Mouse (Mus musculus): ENCODE data around the gene Brd3. TPM values are rescaled to one million over a fixed set of nuclear protein-coding genes. Genes with fewer than 3 reads are reported as not detected.

Brd3 gene
- total and polyA plus RNA-seq, 3 experiments = 10.7 to 46.9 (median 38.7) TPM

- TF ChIP-seq SMC3 (IDR thresholded peaks at IDR 0.05; ENCODE audit: low read depth, low read length) = no peak
These were observed 69.2 kb downstream of the Brd3 start (continued) for GRCm38 (mm10) chr2:27438281-27438680.

DNA sequence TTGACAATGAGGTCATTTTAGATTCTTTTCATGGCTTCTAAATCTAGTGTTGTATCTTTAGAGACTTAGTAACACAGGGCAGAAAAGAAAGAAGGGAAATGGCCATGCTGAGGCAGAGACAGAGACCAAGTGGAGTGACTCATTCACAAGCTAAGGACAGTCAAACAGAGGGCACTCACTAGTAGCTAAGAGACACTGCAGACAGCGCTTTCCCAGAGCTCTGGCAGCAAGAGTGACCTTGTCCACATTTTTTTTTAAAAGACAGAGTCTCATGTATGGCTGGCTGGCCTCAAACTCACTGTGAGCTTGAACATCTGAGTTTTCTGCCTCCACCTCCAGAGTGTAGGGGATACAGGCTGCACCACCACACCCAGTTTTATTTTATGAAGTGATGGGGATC, 69.6 kb downstream of the Brd3 start:
- no peaks in the 10 kb centered on the region for H3K79me2 ChIP-seq (ENCODE audit: control insufficient read depth, insufficient read depth, low read length, poor library complexity)
- DNase-seq (ENCODE audit: low read depth, low spot score) = peak; percentile 34

GRCm38 (mm10) chr2:27432599-27432998, 74.9 kb downstream of the Brd3 start:
- Histone ChIP-seq H3K36me3 (ENCODE audit: control insufficient read depth in 1 of 2, insufficient read depth in 2 of 2, low read length in 2 of 2) (no peaks in the 10 kb centered on the region; a peak in 1 of 4 replicates), H3K9ac (ENCODE audit: control insufficient read depth, low read depth, low read length, poor library complexity, severe bottlenecking) (no peak overlapping the region), H3K9me3 (replicated peaks; ENCODE audit: insufficient read depth, low read length) (no peaks in the 10 kb centered on the region), H3K4me1 (ENCODE audit: control insufficient read depth in 1 of 2, insufficient read depth in 2 of 2, low read length in 2 of 2) (peaks cover 6 to 12% of the 10 kb centered on the region in 2 experiments), H3K27me3 (ENCODE audit: control insufficient read depth in 1 of 2, insufficient read depth in 2 of 2, low read length in 2 of 2) (no peaks in the 10 kb centered on the region), H3K27ac (ENCODE audit: control insufficient read depth, low read depth, low read length) (no peak overlapping the region), H3K4me3 (ENCODE audit: control insufficient read depth in 1 of 2, insufficient read depth in 1 of 2, low read depth in 2 of 2, low read length in 2 of 2) (no peak overlapping the region), H3K79me2 (ENCODE audit: control insufficient read depth, insufficient read depth, low read length, poor library complexity) (no peaks in the 10 kb centered on the region)
- DNase-seq (ENCODE audit: low read depth, low spot score) = peak; percentile 11
- TF ChIP-seq GATA1 (IDR thresholded peaks at IDR 0.05; ENCODE audit: low read depth, low read length) (peak; percentile 54; the same call in 1 of the 2 replicates), RCOR1 (IDR thresholded peaks at IDR 0.05; ENCODE audit: low read depth, low read length) (no peak), ZNF384 (IDR thresholded peaks at IDR 0.05; ENCODE audit: low read depth, low read length) (peak; percentile 85)

More for the DNA sequence above, 69.6 kb downstream of the Brd3 start:
- Histone ChIP-seq H3K4me1 (ENCODE audit: control insufficient read depth in 1 of 2, insufficient read depth in 2 of 2, low read length in 2 of 2) (peaks cover 8 to 21% of the 10 kb centered on the region in 2 experiments), H3K27ac (ENCODE audit: control insufficient read depth, low read depth, low read length) (no peak overlapping the region), H3K4me3 (ENCODE audit: control insufficient read depth in 1 of 2, insufficient read depth in 1 of 2, low read depth in 2 of 2, low read length in 2 of 2) (no peak overlapping the region), H3K9ac (ENCODE audit: control insufficient read depth, low read depth, low read length, poor library complexity, severe bottlenecking) (no peak overlapping the region), H3K36me3 (ENCODE audit: control insufficient read depth in 1 of 2, insufficient read depth in 2 of 2, low read length in 2 of 2) (peaks cover 0 to 7% of the 10 kb centered on the region in 2 experiments; a peak in 2 of 4 replicates), H3K9me3 (replicated peaks; ENCODE audit: insufficient read depth, low read length) (no peaks in the 10 kb centered on the region), H3K27me3 (ENCODE audit: control insufficient read depth in 1 of 2, insufficient read depth in 2 of 2, low read length in 2 of 2) (no peaks in the 10 kb centered on the region)
- TF ChIP-seq MAFK (IDR thresholded peaks at IDR 0.05; ENCODE audit: borderline replicate concordance, low read depth, low read length) (no peak), MEF2A (IDR thresholded peaks at IDR 0.05; ENCODE audit: extremely low read depth, insufficient replicate concordance, low read depth, low read length, poor library complexity, severe bottlenecking) (no peak), TBP (IDR thresholded peaks at IDR 0.05; ENCODE audit: low read depth, low read length) (no peak), MAX (IDR thresholded peaks at IDR 0.05; ENCODE audit: low read length) (no peak), E2F4 (IDR thresholded peaks at IDR 0.05; ENCODE audit: borderline replicate concordance, low read depth, low read length) (no peak), GABPA (IDR thresholded peaks at IDR 0.05; ENCODE audit: low read depth, low read length) (no peak), BHLHE40 (IDR thresholded peaks at IDR 0.05; ENCODE audit: borderline replicate concordance, low read depth, low read length) (no peak), JUND (IDR thresholded peaks at IDR 0.05; ENCODE audit: low read depth, low read length) (no peak)

- Histone ChIP-seq H3K36me3 (ENCODE audit: control insufficient read depth in 1 of 2, insufficient read depth in 2 of 2, low read length in 2 of 2) (peaks cover 0 to 4% of the 10 kb centered on the region in 2 experiments; a peak in 1 of 4 replicates), H3K27ac (ENCODE audit: control insufficient read depth, low read depth, low read length) (no peak overlapping the region), H3K79me2 (ENCODE audit: control insufficient read depth, insufficient read depth, low read length, poor library complexity) (peaks cover 11% of the 10 kb centered on the region), H3K9me3 (replicated peaks; ENCODE audit: insufficient read depth, low read length) (no peaks in the 10 kb centered on the region), H3K4me1 (ENCODE audit: control insufficient read depth in 1 of 2, insufficient read depth in 2 of 2, low read length in 2 of 2) (peaks cover 9 to 15% of the 10 kb centered on the region in 2 experiments), H3K4me3 (ENCODE audit: control insufficient read depth in 1 of 2, insufficient read depth in 1 of 2, low read depth in 2 of 2, low read length in 2 of 2) (no peak overlapping the region), H3K27me3 (ENCODE audit: control insufficient read depth in 1 of 2, insufficient read depth in 2 of 2, low read length in 2 of 2) (no peaks in the 10 kb centered on the region), H3K9ac (ENCODE audit: control insufficient read depth, low read depth, low read length, poor library complexity, severe bottlenecking) (no peak overlapping the region)
- TF ChIP-seq MXI1 (IDR thresholded peaks at IDR 0.05; ENCODE audit: low read depth, low read length) (no peak), NELFE (IDR thresholded peaks at IDR 0.05; ENCODE audit: low read depth, low read length) (no peak), HCFC1 (IDR thresholded peaks at IDR 0.05; ENCODE audit: low read depth, low read length) (no peak), RCOR1 (IDR thresholded peaks at IDR 0.05; ENCODE audit: low read depth, low read length) (no peak)
- DNase-seq (ENCODE audit: low read depth, low spot score) = no peak
These were observed 76.8 kb downstream of the Brd3 start for GRCm38 (mm10) chr2:27430621-27431020.

All from MEL (cell line).